Mouse (Mus musculus): Measurements from ENCODE around the gene Cd164.

DNA sequence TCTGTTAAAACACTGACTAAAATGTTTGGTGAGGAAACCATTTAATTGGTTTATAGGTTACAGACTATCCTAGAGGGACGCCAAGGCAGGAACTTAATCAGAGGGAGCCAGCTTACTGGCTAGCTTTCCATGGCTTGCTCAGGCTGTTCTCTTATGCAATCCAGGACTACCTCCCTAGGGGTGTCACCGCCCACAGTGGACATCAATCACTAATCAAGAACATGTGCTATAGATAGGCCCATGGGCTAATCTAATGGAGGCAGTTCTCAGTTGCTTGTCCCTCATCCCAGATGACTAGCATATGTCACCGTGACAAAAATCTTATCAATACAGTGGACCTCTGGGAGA lies 18.7 kb downstream of the Cd164 start:
- no peak for TF ChIP-seq CTCF (IDR thresholded peaks at IDR 0.05; ENCODE audit: low read depth)
- TF ChIP-seq EP300 (IDR thresholded peaks at IDR 0.05; ENCODE audit: low read depth), result no peak

Data from heart, postnatal 0 days (tissue).